Mouse (Mus musculus) adrenal gland, adult 18-20 months (tissue): Measurements from ENCODE around the gene Vmn1r38. TPM values are rescaled to one million over a fixed set of nuclear protein-coding genes. Genes with fewer than 3 reads are reported as not detected.
"Not testable (repeated sequence)": the region's sequence is repeated elsewhere in the genome, so short reads cannot be mapped to it uniquely, and the experiment has no call there.

ENCODE experiments used
- DNase-seq, 2 experiments: peaks; one replicate each; pipeline ENCODE4 v3.0.0; 2021 to 2022; ENCODE audit warnings: low spot score in 2 of 2
- long read RNA-seq, 2 experiments: library from polyadenylated mRNA; stranded (forward); transcript quantifications; one replicate each; pipeline ENCODE4 v2.0.0; 2021
- total RNA-seq, 2 experiments: library from RNA; stranded (reverse); gene quantifications; 1 replicate in 1 of 2; 2 replicates in 1 of 2; pipeline ENCODE4 v1.2.3; 2021

Vmn1r38 gene
- not detected for total RNA-seq
- long read RNA-seq, experiment 1: 0 reads
- long read RNA-seq, experiment 2: 0 reads

DNA sequence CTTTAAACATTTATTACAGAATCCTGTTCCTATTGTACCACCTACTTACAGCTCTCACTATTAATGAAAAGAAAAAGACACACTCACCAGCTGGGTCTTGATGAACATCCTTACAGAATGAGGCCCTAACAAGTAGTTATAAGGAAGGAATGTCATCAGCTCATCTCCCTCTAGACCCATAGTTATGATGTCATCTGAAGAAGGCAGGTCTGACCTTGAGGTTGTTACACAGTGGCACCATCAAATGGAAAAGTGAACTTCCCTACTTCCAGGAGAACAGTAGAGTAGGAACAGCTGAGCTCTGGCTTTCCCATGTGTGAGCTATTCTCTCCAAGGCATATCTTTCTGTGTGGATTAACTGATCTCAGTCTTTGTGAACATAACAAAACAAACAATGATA is at the start of gene Vmn1r38:
Gene Vmn1r38 (minus strand): TSS at position 101 of the 400 bp plus-strand sequence.
- not testable (repeated sequence) for DNase-seq

DNA sequence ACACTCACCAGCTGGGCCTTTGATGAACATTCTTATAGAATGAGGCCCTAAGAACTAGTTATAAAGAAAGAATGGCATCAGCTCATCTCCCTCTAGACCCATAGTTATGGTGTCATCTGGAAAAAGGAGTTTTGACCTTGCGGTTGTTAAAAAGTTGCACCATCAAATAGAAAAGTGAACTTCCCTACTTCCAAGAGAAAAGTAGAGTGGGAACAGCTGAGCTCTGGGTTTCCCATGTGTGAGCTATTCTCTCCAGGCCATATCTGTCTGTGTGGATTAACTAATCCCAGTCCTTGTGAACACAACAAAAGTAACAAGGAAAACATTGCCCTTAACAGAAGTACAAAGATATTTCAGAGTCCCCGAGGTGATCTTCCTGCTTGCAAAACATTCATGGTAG is 28.1 kb upstream of the Vmn1r38 start, which contains the start of gene Vmn1r39:
Gene Vmn1r39 (minus strand): TSS at position 101 of the 400 bp plus-strand sequence.
- no peak for DNase-seq

DNA sequence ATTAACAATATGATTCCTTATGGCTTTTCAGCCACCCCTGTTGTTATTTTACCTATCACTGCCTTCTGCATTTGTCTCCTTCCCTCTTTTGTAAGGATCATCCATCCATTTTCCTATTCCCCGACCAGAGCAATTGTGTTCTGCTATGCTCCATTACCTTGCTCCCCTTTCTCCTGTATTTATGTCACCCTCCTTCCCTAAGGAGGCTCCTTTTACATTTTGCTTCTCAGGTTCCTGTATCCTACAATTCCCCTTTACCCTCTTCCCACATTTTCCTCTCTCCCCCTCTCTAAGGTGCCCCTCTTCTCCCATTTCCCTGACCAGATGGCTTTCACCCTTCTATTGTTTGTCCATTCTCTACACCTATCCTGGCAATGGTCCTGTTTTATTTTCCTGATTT is 23.9 kb upstream of the Vmn1r38 start:
- DNase-seq: no peak

- DNase-seq: no peak
Measured at GRCm38 (mm10) chr6:66805713-66806112, 23.3 kb upstream of the Vmn1r38 start.

GRCm38 (mm10) chr6:66729082-66729481 is 53.3 kb downstream of the Vmn1r38 start, which contains the start of gene Vmn1r37:
Vmn1r37 (plus strand) TSS chr6:66729382.
- DNase-seq: not testable (repeated sequence)

Other genes with a start within 250 kb of the Vmn1r38 start
- gene Mad2l1, start 247.2 kb downstream of the Vmn1r38 start, total RNA-seq: 1 to 10 TPM; 3.7 to 4.2 TPM
- gene Vmn1r32, start 222.5 kb downstream of the Vmn1r38 start, total RNA-seq: not detected
- not detected for gene Vmn1r33, start 164.3 kb downstream of the Vmn1r38 start, total RNA-seq
- not detected for gene Vmn1r34, start 138.7 kb downstream of the Vmn1r38 start, total RNA-seq
- not detected for gene Vmn1r35, start 96.7 kb downstream of the Vmn1r38 start, total RNA-seq
- not detected for gene Vmn1r36, start 63.5 kb downstream of the Vmn1r38 start, total RNA-seq
- gene Vmn1r37, start 53.2 kb downstream of the Vmn1r38 start, total RNA-seq: not detected
- not detected for gene Vmn1r39, start 28.0 kb upstream of the Vmn1r38 start, total RNA-seq
- 10 to 100 TPM; 68.9 to 84.2 TPM for gene Gng12, start 113.8 kb upstream of the Vmn1r38 start, total RNA-seq